Mouse (Mus musculus): Measurements from ENCODE around the gene Lrrc56.

- TF ChIP-seq POLR2A (IDR thresholded peaks at IDR 0.05; ENCODE audit: control insufficient read depth, low read depth, low read length), result no peak
- no peak for TF ChIP-seq CTCF (IDR thresholded peaks at IDR 0.05; ENCODE audit: control insufficient read depth, insufficient read depth, insufficient replicate concordance, low read depth, low read length)
Observed at GRCm38 (mm10) chr7:141213133-141213532, 19.2 kb downstream of the Lrrc56 start.
